Mouse (Mus musculus): Measurements from ENCODE around the gene Arfgap3.

- no peak for TF ChIP-seq CTCF (IDR thresholded peaks at IDR 0.05; ENCODE audit: control insufficient read depth, insufficient read depth, insufficient replicate concordance, low read depth, low read length)
- no peak for TF ChIP-seq POLR2A (IDR thresholded peaks at IDR 0.05; ENCODE audit: control insufficient read depth, low read depth, low read length)
Observed at GRCm38 (mm10) chr15:83252060-83252459, 98.0 kb downstream of the Arfgap3 start.
